Mouse (Mus musculus) cerebellum, adult 11-12 months (tissue): Measurements from ENCODE around the gene Mettl1.
"Not testable (repeated sequence)": the region's sequence is repeated elsewhere in the genome, so short reads cannot be mapped to it uniquely, and the experiment has no call there.

Experiments
- DNase-seq: peaks from one replicate; pipeline ENCODE4 v3.0.0; 2022

Gene Mettl1

DNA sequence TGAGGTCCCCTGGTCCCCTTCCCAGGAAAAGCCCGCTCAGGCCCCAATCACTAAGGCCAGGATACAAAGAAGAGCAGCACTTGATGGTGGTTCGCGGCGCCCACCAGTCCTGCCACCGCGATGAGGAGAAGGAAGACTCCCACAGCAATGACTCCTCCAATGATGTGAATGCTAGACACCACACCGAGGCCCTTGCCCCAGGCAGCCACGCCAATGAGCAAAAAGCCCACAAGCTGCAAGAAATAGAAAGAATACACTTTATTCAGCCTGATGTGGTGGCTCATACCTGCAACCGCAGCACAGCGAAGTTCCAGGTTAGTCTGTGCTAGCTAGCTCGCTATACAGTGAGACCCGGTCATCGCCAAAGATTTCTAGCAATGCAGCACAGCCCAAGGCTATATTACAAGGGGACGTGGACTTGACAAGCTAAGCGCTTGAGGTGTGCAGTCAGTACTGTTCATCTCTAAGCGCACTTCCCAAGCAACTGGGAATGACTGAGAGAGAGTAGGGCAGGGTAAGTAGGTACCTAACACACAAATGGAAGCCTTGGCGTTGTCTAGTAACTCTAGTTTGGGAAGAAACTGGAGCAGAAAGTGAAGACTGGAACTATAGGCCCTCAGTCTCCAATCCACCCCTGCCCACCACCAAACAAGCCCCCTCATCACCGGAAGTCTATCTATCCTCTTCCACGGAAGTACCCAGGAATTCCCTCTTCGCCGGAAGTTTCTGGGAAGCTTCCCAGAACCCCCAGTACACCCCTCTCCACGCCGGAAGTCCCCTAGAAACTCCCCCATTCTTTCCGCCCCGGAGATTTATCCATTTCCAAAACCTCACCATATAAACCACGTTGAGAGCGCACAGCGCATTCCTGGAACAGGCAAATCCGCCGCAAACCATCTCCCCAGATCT lies 28.3 kb downstream of the Mettl1 start:
- DNase-seq: peak; percentile 37

DNA sequence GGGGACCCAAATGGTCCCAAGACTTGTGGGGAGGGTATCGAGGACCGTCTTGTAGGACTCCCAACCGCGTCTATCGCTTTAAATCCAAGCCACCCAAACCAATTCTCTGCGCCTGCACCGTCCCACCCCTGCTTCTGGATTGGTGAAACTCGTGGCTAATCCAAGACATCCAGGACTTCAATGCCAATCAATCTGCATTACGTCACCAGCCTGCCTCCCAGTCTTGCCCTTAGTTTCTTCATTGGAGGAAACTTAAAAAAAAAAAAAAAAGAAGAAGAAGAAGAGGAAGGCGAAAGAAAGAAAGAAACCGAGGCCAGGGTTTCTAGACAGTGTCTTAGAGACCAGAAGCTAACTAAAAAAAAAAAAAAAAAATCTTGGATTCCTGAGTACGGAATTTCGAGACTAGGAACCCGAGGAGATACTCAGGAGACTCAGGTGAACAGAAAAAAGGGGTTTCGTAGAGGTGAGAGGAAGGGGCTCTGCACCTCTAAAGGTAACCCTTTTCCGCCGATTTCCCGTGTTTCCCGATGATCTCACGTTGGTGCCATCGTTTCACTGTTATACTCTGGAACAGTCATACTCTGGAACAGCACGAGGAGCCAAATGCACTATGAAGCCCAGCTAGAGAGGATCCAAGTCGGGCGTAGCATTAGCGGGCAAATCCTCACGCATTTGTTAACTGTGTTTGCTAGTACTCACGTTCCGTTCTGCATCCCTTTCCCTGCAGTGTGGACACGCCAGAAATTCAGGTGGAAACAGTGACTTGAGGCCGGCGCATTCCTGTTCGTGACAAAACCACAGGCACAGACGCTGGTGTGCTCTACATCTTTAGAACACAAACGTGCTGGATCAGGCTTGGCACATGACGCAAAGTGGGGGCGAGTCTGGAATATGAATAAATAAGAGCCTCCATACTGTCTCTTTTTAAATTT lies 29.2 kb downstream of the Mettl1 start, which contains the start of gene Tspan31:
Gene Tspan31 (minus strand): TSS at position 75 of the 932 bp plus-strand sequence.
- peak; percentile 94 for DNase-seq

DNA sequence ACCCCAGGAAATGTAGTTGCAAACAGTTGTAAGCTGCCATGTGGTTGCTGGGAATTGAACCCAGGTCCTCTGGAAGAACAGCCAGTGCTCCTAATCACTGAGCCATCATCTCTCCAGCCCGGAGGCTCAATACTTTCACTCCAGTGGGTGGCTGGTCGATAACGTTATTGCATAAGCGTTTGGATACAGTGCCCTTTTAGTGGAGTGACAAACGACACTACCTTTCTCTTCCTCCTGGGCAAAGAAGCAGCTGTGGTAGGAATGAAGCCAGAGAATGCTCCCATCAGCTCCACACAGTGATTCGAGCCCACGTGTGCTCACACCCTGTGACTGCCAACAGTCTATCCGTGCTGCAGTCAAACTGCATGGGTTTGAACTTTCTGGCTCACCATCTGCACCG lies 30.0 kb downstream of the Mettl1 start:
- DNase-seq: peak; percentile 39

DNA sequence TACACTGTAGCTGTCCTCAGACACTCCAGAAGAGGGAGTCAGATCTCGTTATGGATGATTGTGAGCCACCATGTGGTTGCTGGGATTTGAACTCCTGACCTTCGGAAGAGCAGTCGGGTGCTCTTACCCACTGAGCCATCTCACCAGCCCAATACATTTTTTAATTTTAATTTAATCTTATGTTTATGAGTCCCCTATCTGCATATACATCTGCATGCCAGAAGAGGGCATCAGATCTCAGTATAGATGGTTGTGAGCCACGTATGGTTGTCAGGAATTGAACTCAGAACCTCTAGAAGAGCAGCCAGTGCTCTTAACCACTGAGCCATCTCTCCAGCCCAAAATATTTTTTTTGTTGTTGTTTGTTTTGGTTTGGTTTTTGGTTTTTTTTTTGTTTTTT lies 31.1 kb downstream of the Mettl1 start:
- DNase-seq: not testable (repeated sequence)

DNA sequence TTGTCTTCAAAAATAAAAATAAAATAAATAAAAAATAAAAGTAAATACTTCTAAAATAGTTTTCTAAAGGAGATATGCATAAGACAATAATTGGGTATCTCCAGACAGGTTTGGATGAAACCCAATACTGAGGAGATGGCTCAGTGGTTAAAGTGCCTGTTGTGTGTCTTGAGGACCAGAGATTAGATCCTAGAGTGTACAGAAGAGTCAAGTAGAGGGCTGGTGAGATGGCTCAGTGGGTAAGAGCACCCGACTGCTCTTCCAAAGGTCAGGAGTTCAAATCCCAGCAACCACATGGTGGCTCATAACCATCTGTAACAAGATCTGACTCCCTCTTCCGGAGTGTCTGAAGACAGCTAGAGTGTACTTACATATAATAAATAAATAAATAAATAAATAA lies 31.8 kb downstream of the Mettl1 start:
- DNase-seq: not testable (repeated sequence)

DNA sequence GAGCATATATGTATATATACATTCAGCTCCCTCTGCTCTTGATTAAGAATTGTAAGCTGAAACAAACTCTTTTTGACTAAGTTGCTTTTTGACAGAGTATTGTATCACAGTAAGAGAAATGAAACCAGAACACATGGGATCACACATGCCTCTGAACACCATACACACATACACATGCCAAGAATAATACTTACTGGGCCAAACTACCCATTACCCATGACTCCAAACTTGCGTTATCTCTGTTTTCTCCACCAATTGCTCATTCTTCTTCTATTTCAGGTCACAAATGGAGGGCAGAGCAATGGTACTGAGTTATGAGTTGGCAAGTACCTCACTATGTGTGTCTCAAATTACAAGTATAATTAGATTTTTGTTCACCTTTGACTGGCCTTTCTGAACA lies 32.8 kb downstream of the Mettl1 start:
- DNase-seq: no peak

DNA sequence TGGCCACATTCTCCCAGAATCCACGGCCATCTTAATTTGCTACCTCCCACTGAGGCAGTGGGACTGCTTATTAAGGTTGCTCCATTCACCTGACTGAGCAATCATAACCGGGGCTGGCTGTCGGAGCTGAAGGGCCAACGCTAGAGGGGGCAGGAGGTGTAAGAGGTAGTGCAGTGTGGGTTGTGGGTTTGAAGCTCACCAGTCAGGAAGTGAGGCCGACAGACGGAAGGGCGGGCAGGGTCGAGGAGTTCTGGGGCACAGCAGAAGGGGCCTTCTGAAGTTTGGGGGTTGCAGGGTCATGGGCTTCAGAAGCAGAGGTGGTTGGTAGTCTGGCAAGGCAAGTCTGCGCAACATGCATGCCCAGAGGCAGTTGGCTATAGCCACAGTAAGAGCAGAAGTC lies 33.9 kb downstream of the Mettl1 start, which contains the start of gene Agap2:
Gene Agap2 (plus strand): TSS at position 205 of the 400 bp plus-strand sequence.
- DNase-seq: no peak

DNA sequence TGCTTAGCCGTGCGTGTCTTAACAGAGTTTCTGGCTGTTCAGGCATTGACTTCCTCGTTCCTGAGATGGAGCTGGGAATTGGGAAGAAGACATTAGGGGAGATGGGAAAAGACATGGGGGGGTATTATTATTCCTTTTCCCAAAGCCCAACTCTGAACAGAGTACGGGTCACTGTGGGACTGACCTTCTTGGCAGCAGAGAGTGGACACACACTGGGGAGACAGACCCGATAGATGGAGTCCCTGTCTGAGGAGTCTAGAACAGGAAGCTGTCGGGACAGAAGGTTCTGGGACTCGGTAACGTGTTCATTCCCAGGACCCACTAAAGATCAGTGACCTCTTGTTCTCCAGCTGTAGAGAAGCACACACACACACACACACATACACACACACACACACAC lies 34.4 kb downstream of the Mettl1 start:
- DNase-seq: no peak

DNA sequence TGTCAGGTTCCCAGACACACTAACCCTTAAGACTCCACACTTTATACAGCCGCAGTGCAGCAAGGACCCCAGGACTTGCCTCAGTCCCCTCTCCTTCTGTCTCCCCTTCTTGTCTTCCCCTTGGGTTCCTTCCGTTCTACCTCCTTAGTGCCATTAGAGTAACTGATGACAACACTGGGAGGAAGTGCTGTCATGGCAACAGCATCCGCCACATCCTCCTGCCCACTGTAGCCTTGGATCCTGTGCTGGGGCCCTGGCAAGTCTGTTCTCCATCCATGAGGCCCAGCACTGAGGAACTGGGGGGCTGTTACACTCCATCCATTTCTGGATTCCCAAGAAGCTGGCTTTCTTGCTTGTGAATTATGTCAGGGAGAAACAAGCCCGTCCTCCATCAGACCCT lies 34.9 kb downstream of the Mettl1 start:
- no peak for DNase-seq

DNA sequence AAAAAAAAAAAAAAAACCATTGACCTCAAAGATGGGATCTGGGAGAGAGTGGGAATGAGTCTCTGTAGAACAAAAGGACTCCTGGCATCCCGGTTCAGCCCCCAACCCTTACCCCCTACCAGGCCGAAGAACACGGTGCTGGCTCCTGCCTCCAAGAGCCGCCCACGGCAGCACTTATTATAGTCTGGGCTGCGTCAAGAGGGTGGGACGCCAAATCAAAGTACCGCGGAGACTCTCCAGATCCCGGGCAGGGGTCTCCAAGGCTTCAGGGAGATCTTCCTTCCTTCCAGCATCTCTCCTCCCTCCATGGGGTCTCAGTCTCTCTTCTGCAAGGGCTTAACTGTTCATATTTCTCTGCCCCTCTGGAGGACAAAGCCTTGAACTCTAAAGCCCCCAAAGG lies 36.3 kb downstream of the Mettl1 start:
- DNase-seq: no peak

DNA sequence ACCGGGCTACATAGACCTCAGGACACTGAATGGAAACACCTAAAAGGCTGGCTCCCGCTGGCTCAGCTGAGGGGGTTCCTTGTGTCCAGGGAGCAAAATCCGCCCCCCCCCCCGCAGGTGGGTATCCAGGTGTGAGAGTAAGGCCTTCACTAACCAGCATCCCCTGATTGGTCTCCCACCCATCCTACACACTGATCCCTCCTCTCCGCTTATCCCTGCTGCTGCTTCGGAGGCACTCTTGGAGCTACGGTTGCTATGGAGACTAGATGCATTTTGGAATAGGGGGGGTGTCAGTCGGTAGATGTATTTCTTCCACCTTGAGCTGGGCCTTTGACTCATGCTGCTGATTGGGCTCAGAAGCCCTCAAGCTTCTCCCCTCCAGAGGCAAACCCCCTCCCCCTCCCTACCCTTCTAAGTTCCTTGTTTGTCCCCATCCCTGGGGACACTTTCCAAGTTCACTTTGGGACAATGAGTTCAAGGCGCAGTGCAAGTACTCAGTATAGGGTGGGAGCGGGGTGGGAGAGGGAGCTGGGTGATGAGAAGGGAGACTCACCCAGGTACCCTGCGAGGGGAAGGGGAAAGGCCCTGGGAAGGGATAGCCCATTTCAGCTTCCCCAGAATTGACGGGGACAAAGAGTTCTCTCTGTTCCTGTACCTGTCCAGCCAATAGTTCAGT lies 36.9 kb downstream of the Mettl1 start:
- peak; percentile 65 for DNase-seq

DNA sequence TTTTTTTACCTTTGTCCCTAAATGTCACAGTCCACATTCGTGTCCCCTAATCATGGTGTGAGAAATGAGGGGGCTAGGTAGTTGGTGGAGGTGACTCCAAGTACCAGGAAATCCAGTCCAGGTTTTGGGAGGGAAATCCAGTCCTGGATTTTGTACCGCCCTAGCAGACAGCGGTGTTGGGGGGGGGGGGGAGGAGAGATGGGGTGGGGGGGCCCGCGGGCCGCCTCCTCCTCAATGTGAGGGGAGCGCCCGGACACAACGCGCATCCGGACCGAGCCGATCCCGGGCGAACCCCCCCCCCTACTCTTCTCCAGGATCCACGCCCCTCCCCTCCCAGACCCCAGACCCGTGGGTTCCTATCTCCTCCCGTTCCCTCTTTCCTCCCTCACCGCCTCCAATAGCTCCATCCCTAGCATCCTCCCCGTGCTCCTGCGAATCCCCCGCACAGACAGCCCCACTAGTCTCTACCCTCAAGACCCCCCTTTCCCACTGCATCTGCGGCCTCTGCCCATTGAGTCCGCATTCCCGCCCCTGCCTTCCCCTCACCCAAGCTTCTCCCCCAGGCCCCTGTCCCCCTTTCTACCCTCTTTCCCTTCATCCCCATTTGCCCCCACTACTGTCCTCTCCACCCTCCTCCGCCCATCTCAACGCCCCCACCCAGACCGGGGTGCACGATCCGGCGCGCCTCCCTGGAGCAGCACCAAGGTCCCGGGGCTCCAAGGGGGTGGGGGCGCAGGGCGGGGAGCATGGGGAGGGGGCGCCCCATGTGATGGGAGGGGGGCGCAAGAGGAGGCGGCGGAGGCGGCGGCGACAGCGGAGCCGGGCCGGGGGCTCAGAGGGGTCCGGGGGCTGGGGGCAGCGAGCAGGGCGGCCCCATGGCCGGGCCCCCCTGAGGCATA lies 37.7 kb downstream of the Mettl1 start:
- peak; percentile 72 for DNase-seq

DNA sequence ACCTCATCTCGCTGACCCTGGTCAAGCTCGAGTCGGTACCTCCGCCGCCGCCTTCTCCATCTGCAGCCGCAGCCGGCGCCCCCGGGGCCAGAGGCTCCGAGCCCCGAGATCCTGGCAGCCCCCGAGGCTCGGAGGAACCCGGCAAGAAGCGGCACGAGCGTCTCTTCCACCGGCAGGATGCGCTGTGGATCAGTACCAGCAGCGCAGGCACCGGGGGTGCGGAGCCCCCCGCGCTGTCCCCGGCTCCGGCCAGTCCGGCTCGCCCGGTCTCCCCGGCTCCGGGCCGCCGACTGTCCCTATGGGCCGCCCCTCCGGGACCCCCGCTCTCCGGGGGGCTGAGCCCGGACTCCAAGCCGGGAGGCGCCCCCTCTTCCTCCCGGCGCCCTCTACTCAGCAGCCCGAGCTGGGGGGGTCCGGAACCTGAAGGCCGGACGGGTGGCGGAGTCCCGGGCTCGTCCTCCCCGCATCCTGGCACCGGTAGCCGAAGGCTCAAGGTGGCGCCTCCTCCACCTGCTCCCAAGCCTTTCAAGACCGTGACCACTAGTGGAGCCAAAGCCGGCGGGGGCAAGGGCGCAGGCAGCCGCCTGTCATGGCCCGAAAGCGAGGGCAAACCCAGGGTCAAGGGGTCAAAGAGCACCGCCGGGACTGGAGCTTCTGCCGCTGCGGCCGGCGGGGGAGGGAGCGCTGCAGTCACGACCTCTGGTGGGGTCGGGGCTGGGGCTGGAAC lies 38.6 kb downstream of the Mettl1 start:
- DNase-seq: peak; percentile 80

DNA sequence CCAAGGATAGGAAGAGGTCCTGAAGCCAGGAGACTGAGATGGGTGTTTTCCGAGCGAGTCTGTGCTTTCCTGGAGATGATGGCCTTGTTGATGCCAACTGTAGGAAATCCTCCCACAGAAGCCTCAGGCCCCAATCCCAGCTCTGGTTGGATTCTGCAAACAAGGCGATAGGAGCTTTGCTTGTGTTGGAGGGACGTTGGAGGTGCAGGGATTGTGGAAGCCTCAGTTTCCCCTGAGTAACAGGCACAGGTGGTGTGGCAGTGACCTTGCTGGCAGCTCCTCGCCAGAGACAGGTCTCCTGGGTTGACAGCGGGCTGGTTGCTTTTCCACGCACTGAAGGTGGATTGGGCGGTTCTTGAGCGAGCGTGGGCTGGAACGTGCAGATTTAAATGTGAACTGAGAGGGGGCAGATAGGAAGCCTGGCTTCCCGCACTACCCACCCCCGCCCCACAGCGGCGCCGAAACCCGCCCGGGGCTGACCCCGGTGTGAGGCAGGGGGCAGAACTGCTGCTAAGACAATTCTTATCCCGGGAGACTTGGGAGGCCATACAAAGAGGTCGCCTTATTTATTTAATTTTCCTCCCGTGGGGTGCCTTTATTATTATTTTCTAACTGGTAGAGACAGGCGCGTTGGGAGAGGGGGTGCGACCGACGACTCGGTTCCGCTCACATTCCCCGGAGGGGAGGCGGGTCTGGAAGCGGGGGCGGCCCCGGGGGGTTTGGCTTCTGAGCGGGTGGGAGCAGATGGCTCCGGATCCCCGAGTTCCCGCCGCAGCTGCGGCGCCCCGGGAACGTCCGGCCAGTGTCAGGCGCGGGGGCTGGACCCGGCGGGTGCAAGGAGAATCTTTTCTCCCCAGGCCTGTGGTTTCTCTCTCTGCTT lies 39.9 kb downstream of the Mettl1 start:
- DNase-seq: peak; percentile 78

DNA sequence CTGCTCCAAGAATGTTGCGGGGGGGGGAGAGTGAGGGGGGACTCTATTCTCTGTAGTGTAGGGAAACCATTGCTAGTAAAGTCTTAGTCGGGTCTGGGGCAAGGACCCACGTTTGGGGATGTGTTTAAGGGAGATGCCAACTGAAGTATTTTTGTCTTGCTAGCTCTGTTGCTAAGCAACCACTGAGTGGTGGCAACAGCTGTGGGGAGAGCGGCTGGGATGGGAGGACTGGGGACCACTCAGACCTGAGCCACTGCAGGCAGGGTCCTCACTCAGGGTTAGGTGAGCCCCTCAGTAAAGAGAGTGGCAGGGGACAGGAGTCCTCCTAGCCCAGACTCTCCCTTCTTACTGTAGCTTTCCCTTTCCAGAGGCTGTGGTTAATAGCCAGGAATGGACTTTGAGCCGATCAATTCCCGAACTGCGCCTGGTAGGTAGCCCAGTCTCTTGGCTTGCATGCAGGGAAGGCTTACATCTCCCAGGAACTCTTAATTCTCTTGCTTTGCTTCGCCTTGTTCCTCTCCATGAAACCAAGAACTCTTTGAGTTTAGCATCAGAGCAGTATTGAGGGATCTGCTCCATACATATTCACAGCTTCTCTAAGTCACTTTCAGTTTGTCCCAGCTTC lies 40.9 kb downstream of the Mettl1 start:
- DNase-seq: no peak

DNA sequence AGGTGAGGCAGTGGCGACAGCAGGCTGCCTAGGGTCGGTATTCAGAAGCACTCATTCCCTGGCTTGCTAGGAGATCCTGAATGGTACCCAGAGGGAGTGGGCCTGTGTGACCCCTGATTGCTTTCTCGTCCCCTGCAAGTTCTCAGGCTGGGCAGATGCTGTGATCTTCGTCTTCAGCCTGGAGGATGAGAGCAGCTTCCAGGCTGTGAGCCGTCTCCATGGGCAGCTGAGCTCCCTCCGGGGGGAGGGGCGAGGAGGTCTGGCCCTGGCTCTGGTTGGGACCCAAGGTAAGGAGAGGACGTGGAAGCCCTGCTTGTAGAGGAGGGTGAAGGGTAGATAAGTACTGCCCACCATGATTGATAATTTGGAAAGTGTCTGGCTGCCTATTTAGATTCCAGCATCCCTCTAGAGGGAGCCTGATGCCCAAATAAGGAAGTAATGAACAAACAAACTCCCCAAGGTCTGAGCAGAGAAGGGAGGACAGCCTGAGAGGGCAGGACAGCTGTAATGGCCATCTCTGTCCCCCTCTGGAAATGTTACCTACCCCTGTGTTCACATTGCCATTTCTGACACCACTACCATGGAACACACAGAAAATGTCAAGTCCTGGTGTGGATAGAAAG lies 42.2 kb downstream of the Mettl1 start:
- DNase-seq: no peak

DNA sequence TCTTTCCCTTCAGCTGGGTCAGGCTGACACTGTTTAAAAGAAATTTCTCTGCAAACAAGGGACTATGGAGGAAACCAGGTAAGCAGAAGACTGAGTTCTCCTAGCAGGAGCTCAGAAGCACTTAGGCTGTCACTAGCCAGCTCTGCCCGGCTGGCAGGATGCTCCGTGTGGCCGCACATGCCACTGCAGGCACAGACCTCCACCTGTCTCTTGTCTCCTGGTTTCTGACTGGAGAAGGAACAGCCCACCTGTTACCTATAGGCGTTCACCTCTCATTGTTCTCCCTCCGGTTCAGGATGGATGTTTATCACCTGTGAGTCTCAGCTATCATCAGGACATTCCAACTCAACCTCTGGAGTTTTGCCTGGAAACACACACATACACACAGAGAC lies 42.7 kb downstream of the Mettl1 start:
- DNase-seq: no peak

DNA sequence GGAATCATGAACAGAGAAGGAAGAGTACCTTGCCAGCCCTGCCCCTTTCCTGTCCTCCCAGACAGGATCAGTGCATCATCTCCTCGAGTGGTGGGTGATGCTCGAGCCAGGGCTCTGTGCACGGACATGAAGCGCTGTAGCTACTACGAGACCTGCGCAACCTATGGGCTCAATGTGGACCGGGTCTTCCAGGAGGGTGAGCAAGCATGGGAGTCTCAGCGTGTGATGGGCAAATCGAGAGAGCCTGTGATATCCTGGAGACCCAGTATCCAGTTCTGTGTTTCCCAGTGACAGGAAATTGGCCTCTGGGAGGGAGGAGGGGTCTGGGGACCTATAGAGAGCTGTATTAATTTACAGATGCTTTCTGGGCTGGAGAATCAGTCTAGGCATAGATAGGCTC lies 43.8 kb downstream of the Mettl1 start:
- peak; percentile 36 for DNase-seq

DNA sequence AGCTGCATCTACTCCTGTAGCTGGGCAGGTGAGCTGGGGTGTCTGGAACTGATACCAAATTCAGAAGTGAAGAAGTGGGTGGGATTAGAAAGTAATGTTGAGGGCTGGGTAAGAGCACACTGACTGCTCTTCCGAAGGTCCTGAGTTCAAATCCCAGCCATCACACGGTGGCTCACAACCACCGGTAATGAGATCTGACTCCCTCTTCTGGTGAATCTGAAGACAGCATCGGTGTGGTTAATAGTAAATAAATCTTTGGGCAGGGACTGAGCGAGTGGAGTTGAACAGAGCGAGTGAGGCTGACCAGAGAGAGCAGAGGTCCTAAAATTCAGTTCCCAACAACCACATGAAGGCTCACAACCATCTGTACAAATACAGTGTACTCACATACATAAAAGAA lies 44.4 kb downstream of the Mettl1 start:
- no peak for DNase-seq
